ENCODE assay signal across 13 mouse cellular contexts in the genomic region with DNA sequence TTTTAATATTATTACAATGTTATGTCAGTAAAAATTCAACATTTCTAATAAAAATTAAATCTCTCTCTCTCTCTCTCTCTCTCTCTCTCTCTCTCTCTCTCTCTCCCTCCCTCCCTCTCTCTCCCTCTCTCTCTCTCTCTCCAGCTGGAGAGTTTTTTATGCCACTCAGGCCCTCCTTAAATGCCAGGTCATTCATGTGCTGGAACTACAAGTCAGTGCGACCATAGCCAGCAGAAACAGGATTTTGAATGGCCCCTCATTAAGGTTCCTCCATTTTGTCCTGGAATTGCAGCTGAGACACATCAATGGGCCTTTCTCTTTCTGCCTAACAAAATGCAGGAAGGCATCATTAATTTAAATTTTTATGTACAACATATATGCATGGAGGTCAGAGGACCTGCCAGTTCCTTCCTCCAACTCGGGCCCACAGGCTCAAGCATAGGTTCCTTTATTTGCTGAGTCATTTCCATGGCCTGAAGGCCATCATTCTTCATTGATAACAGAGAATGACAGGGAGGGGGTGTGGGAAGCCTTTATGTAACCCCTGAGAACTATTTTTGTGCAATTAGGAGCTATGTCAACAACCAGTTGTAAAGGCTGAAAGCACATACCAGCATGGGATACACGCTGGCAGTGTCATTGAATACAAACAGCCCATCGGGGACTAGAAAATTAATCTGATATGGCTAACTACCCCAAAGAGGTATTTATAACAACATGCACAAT.
DNase-seq lines count a peak whose midpoint lies in the region; ATAC-seq and TF ChIP-seq lines count a peak whose summit lies in the region.
"Had no signal": no experiment of that assay in that cellular context is flagged by ENCODE, and none has a peak within 500 bp of the region (broad histone marks: within the 10 kb centered on the region; RNA-seq: fewer than 3 reads in every experiment).

No protein-coding gene starts in this region.

- H3K4me3 ChIP-seq in kidney, embryonic 15.5 days (replicated peaks), result no peak overlapping the region
- H3K4me3 ChIP-seq in G1E (ENCODE audit: low read depth, low read length), result no peak overlapping the region
- H3K4me3 ChIP-seq in liver, embryonic 13.5 days (replicated peaks), result no peak overlapping the region
- H3K4me3 ChIP-seq: embryonic facial prominence, embryonic 12.5 days; hindbrain, embryonic 15.5 days had no signal

- no peaks in the 10 kb centered on the region for H3K36me3 ChIP-seq in kidney, embryonic 15.5 days
- H3K36me3 ChIP-seq in G1E (replicated peaks), result no peaks in the 10 kb centered on the region
- no peaks in the 10 kb centered on the region for H3K36me3 ChIP-seq in liver, embryonic 13.5 days
- H3K36me3 ChIP-seq: embryonic facial prominence, embryonic 12.5 days; hindbrain, embryonic 15.5 days had no signal

- H3K4me1 ChIP-seq in kidney, embryonic 15.5 days, result peaks cover 31% of the 10 kb centered on the region
- peaks cover 8% of the 10 kb centered on the region for H3K4me1 ChIP-seq in G1E (ENCODE audit: insufficient read depth, low read depth, low read length)
- peaks cover 10% of the 10 kb centered on the region for H3K4me1 ChIP-seq in liver, embryonic 13.5 days (replicated peaks)

- peak; percentile 58; the same call in 1 of the 2 replicates for ATAC-seq in kidney, embryonic 15.5 days (replicated peaks; ENCODE audit: low FRiP score)
- peak; percentile 15; the same call in 1 of the 2 replicates for ATAC-seq in G1E (ENCODE audit: extremely low read depth, insufficient number of reproducible peaks, low FRiP score, poor library complexity, severe bottlenecking)
- peak; percentile 48; the same call in 1 of the 2 replicates for ATAC-seq in liver, embryonic 13.5 days (ENCODE audit: low read depth)
- no peak for ATAC-seq in megakaryocyte progenitor cell, adult 5-6 weeks (replicated peaks; ENCODE audit: poor library complexity)
- no peak for ATAC-seq in erythroblast, adult 5-6 weeks (replicated peaks; ENCODE audit: low FRiP score, poor library complexity, severe bottlenecking)

- no peak for DNase-seq in kidney, postnatal 36 days
- peak; percentile 7 for DNase-seq in G1E (ENCODE audit: low spot score)
- DNase-seq in brain, embryonic 14.5 days (ENCODE audit: low read depth), result peak; percentile 54
- DNase-seq in liver, embryonic 13.5 days, result peak; percentile 11
- DNase-seq: cerebellum, adult 11-12 months; heart, adult 11 months; right cerebral cortex, postnatal 14 days had no signal

- WGBS in kidney, embryonic 15.5 days, result 27% methylated on average over 4 of the region's 4 CpGs
- WGBS in liver, embryonic 13.5 days (ENCODE audit: insufficient replicate concordance), result 44% methylated on average over 4 of the region's 4 CpGs

- H3K27me3 ChIP-seq in kidney, embryonic 15.5 days, result no peaks in the 10 kb centered on the region
- H3K27me3 ChIP-seq in G1E (ENCODE audit: insufficient read depth, low read length), result no peaks in the 10 kb centered on the region
- no peaks in the 10 kb centered on the region for H3K27me3 ChIP-seq in liver, embryonic 13.5 days
- H3K27me3 ChIP-seq: embryonic facial prominence, embryonic 12.5 days; hindbrain, embryonic 15.5 days had no signal

- no peak for TF ChIP-seq POLR2A in brain, embryonic 14.5 days (IDR thresholded peaks at IDR 0.05; ENCODE audit: borderline replicate concordance, extremely low read depth, insufficient read depth, insufficient read length, poor library complexity, severe bottlenecking)

- H3K27ac ChIP-seq in kidney, embryonic 15.5 days, result peak overlapping the region; percentile 48; the same call in 1 of the 2 replicates
- no peak overlapping the region for H3K27ac ChIP-seq in liver, embryonic 13.5 days
- H3K27ac ChIP-seq: embryonic facial prominence, embryonic 12.5 days; hindbrain, embryonic 15.5 days; macrophage had no signal

- no peaks in the 10 kb centered on the region for H3K9me3 ChIP-seq in kidney, embryonic 15.5 days (replicated peaks)
- H3K9me3 ChIP-seq in G1E (replicated peaks), result no peaks in the 10 kb centered on the region
- no peaks in the 10 kb centered on the region for H3K9me3 ChIP-seq in liver, embryonic 13.5 days (replicated peaks)
- H3K9me3 ChIP-seq: embryonic facial prominence, embryonic 12.5 days; hindbrain, embryonic 15.5 days had no signal

- no peak overlapping the region for H3K4me2 ChIP-seq in kidney, embryonic 15.5 days
- no peak overlapping the region for H3K4me2 ChIP-seq in liver, embryonic 13.5 days
- H3K4me2 ChIP-seq: embryonic facial prominence, embryonic 12.5 days; hindbrain, embryonic 15.5 days had no signal

- H3K9ac ChIP-seq in kidney, embryonic 15.5 days, result no peak overlapping the region
- H3K9ac ChIP-seq in liver, embryonic 13.5 days, result no peak overlapping the region
- H3K9ac ChIP-seq: embryonic facial prominence, embryonic 12.5 days; hindbrain, embryonic 15.5 days had no signal

- no peak for TF ChIP-seq CTCF in G1E (IDR thresholded peaks at IDR 0.05; ENCODE audit: low read depth, low read length)
- TF ChIP-seq CTCF in brain, embryonic 14.5 days (IDR thresholded peaks at IDR 0.05; ENCODE audit: borderline replicate concordance, extremely low read depth, insufficient read depth, insufficient read length), result no peak

Comparison
In these comparisons a context has a peak if more than half of its experiments do, and no peak if none do; other contexts are left out.
1. ATAC-seq: peak in kidney, embryonic 15.5 days (single experiment), G1E (single experiment) and liver, embryonic 13.5 days (single experiment); none in megakaryocyte progenitor cell, adult 5-6 weeks (single experiment) and erythroblast, adult 5-6 weeks (single experiment).
2. DNase-seq: peak in G1E (single experiment), brain, embryonic 14.5 days (single experiment) and liver, embryonic 13.5 days (single experiment); none in kidney, postnatal 36 days (0 of 2).